Mouse (Mus musculus) thymus, adult 2 months (tissue): ENCODE measurements at regions not wholly inside any gene's neighbourhood (a gene's known extent, or its start where the extent isn't known, plus 50 kb on each side); places are given as distances from the start of the nearest gene placed in this dataset.

Experiments used
- DNase-seq: peaks from one replicate; pipeline ENCODE4 v3.0.0; 2021
- H3K27ac ChIP-seq: fragments of 200-500 bp; 2 replicates; pipeline ENCODE4 v1.5.1; 2012; ENCODE audit warnings: low read length, control low read depth; ENCODE audit not compliant: control insufficient read depth, insufficient read depth
- H3K27me3 ChIP-seq: fragments of 200-500 bp; 2 replicates; pipeline ENCODE4 v1.6.1; 2012; ENCODE audit warnings: mild to moderate bottlenecking, low read length, moderate library complexity, mixed read lengths; ENCODE audit not compliant: control insufficient read depth, insufficient read depth
- H3K36me3 ChIP-seq: fragments of 200-500 bp; 2 replicates; pipeline ENCODE4 v1.6.1; 2012; ENCODE audit warnings: mild to moderate bottlenecking, low read length, moderate library complexity; ENCODE audit not compliant: control insufficient read depth, insufficient read depth
- H3K4me1 ChIP-seq: fragments of 200-500 bp; replicated peaks from 2 replicates; pipeline ENCODE4 v1.6.1; 2012; ENCODE audit warnings: low read length; ENCODE audit not compliant: control insufficient read depth, insufficient read depth
- H3K4me3 ChIP-seq: fragments of 200-500 bp; 2 replicates; pipeline ENCODE4 v1.5.1; 2012; ENCODE audit warnings: mild to moderate bottlenecking, low read length, control low read depth, moderate library complexity; ENCODE audit not compliant: control insufficient read depth, insufficient read depth
- CTCF ChIP-seq: fragments of 200-500 bp; IDR thresholded peaks from 2 replicates; pipeline ENCODE4 v1.5.1; 2012; ENCODE audit warnings: mild to moderate bottlenecking, control low read depth, low read length, moderate library complexity, borderline replicate concordance; ENCODE audit not compliant: control insufficient read depth, poor library complexity, insufficient read depth; ENCODE audit errors: extremely low read depth
- POLR2A ChIP-seq: fragments of 200-500 bp; IDR thresholded peaks from 2 replicates; pipeline ENCODE4 v1.6.1; 2012; ENCODE audit warnings: mild to moderate bottlenecking, low read length, control low read depth, moderate library complexity; ENCODE audit not compliant: control insufficient read depth, poor library complexity, insufficient read depth; ENCODE audit errors: extremely low read depth
- WGBS: fragments of 180-500 bp; shearing (Covaris S2); methylation state at CpG from one replicate; pipeline ENCODE4 v1.1.7; 2018; 5-methylcytosine and 5-hydroxymethylcytosine counted together

DNA sequence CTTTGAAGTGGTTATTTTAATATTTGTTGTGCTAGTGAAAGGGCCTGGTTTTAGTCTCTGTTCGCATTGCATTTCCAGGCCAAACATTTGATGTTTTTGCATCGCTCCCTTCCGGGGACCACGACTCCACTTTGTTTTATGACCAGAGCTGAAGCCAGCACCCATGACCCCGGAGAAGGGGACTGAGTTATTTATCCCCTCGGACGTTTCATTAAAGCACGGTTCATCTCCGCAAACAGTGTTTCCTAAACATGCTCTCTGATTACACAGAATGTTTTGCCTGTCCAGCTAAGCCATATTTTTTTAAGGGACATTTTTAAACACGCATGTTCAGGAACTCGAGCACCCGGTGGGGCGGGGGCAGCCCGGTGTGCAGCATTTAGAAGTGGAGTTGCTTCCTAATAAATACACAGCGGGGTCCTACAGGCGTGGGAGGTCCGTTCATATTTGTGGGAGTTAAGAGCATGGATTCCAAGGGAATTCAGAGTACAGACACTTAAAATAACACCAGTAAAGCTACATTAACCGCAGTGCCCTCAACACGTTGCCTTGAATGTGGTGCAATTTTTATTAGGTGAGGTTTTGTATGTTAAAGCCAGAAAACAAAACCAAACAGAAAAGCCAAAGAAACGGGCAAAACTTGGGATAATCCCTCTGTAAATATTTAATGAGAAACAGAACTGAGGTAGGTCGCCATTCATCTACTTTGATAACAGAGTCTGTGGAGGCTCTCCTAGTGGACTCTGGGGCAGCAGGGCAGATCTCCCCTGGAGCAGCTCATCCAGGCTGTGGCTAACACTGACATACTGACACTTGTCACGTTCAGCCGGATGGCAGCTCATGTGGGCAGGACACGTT, 154.8 kb upstream of the Npvf start:
- Histone ChIP-seq H3K4me1 (no peaks in the 10 kb centered on the region), H3K4me3 (no peak overlapping the region), H3K27me3 (no peaks in the 10 kb centered on the region), H3K36me3 (no peaks in the 10 kb centered on the region), H3K27ac (no peak overlapping the region)
- TF ChIP-seq CTCF: no peak
- TF ChIP-seq POLR2A: no peak
- 87% methylated on average over 24 of the region's 24 CpGs for WGBS
- no peak for DNase-seq

DNA sequence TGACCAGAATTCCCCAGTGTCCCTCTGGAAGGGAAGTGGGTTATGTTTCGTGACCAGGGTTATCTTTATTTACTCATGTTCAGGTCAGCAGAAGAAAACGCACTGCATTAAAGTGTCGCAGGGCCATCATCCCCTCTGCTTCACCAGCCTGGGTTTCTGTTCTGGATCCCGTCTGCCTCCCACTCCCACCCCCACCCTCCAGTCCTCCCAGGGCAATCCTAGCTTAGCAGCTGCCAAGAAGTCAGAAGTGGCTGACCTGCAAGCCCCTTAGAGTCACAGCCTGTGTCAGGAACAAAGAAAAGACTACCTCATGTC, 155.4 kb upstream of the Npvf start:
- no peak overlapping the region for H3K27ac ChIP-seq
- no peaks in the 10 kb centered on the region for H3K27me3 ChIP-seq
- DNase-seq: no peak
- WGBS: 80% methylated on average over 4 of the region's 4 CpGs
- H3K4me3 ChIP-seq: no peak overlapping the region
- no peaks in the 10 kb centered on the region for H3K36me3 ChIP-seq
- TF ChIP-seq POLR2A (no peak), CTCF (no peak)
- no peaks in the 10 kb centered on the region for H3K4me1 ChIP-seq

DNA sequence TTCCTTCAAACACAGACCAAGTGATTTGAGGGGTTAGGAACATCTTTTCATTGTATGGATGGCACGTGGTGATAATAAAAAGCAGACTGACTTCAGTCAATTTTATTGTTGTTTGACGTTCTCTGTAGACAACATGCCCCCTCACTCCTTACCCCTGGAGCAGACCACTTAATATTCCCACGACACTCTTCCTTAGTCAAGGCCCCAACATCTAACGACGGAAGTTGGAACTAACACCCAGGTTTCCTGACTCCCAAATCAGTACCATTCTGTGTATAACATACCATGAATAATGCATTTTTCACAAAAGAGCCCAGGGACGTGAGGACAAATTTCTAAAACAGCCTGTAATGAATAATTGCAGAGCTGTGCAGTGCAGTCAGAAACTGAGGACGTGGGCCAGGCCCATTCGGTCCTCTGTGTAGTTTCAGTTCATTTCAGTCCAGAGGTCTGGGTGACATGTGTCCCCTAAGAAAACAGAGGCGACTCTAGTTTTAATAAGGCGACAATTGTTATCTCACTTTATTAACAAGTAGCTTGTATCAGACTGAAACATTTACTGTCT, 160.8 kb upstream of the Npvf start:
- H3K27ac ChIP-seq: no peak overlapping the region

DNA sequence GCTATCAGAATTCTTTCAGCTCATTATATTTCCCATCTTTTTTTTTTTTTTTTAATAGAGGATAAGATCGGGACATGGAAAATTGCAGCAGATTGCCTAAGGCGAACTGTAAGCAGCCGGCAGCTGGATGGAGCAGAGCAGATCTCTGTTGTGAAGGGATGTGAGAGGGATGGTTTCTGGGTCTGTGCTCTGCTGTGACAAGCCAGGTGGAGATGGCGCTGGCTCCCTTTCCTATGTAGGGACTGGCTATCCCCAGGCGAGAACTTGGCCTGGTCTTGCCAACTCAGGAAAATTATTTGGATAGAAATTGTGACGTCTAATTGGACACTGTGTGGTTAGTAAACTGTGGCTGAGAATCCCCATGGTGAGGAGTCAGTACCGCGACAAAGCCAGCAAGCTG, 161.3 kb upstream of the Npvf start:
- Histone ChIP-seq H3K27me3 (no peaks in the 10 kb centered on the region), H3K4me1 (no peaks in the 10 kb centered on the region), H3K4me3 (no peak overlapping the region), H3K27ac (no peak overlapping the region), H3K36me3 (no peaks in the 10 kb centered on the region)
- no peak for DNase-seq
- WGBS: 76% methylated on average over 8 of the region's 8 CpGs
- TF ChIP-seq POLR2A (no peak), CTCF (no peak)

More for the DNA sequence above, 160.8 kb upstream of the Npvf start:
- no peaks in the 10 kb centered on the region for H3K36me3 ChIP-seq
- no peak for DNase-seq
- WGBS: 93% methylated on average over 10 of the region's 10 CpGs
- H3K4me1 ChIP-seq: no peaks in the 10 kb centered on the region
- no peak for TF ChIP-seq POLR2A
- no peak for TF ChIP-seq CTCF
- H3K27me3 ChIP-seq: no peaks in the 10 kb centered on the region
- no peak overlapping the region for H3K4me3 ChIP-seq

DNA sequence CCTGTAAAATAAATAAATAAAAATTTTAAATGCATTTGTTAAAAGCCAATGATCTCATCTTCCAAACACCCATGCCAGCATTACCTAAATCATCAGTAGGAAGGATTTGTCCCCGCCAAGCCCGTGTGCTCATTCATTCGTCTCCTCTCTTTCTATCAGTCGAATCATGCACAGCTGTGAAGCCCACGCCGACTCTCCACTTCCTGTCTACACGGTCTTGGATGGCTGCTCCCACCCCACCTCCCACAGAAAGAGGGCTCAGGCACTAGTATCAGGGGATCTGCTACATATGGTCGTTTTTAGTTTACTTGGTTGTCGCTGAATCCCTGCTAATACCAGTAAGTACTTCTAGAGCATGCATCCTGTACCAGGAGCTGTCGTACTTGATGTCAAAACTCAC, 163.2 kb upstream of the Npvf start:
- no peak for TF ChIP-seq CTCF
- no peak for TF ChIP-seq POLR2A
- WGBS: 36% methylated on average over 10 of the region's 10 CpGs
- Histone ChIP-seq H3K4me1 (no peaks in the 10 kb centered on the region), H3K4me3 (no peak overlapping the region), H3K36me3 (no peaks in the 10 kb centered on the region), H3K27me3 (no peaks in the 10 kb centered on the region), H3K27ac (no peak overlapping the region)
- no peak for DNase-seq

DNA sequence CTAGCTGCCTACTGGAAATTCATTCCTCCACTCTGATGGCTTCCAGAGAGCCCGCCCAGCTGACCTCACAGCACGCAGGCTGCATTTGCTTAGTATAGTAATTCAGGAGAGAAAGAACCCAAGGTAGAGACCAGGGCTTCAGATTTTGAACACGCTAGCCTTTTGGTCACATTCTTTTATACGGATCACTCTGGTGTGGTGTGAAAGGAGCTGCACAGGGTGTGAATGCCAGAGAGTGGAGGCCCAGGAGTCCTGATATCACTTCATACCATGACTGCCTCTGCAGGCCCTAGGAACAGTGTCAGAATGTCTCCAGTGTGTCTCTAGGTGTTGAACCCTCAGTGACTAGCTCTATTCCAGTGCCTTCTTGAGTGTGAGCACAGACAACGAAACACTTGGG, 164.2 kb upstream of the Npvf start:
- TF ChIP-seq CTCF: no peak
- no peak for TF ChIP-seq POLR2A
- DNase-seq: no peak
- H3K4me3 ChIP-seq: no peak overlapping the region
- no peak overlapping the region for H3K27ac ChIP-seq
- no peaks in the 10 kb centered on the region for H3K36me3 ChIP-seq
- H3K4me1 ChIP-seq: no peaks in the 10 kb centered on the region
- WGBS: 97% methylated on average over 5 of the region's 5 CpGs
- no peaks in the 10 kb centered on the region for H3K27me3 ChIP-seq

DNA sequence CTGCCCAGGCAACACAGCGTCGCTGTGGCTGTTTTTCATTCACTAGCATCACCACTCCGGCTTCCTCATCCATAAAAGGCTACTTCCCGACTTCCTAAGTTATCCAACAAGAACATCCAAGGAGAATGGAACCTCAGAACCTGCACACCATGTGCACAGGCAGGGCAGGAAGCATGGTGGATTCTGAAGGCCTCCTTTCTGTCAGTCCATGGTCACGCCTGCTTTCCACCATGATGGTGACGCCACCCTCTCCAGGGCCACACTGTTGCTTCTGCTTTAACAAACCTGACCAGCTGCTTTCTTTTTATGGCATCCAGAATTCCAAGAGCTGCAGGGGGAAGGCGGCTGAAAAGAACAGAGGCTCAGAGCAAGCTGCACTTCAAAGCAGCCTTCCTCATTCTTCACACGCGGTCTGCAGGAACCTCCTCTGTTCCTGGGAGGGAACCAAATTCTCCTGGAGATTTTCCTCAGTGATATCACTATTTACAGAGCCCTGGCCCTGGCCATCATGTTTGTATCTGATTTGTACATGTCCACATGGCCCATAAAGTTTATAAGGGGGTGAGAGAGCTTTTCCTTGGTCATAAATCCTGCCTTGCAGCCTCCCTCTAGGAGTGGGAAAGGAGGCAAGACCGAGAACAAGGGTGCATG, 164.8 kb upstream of the Npvf start:
- no peak for DNase-seq
- TF ChIP-seq CTCF (no peak), POLR2A (no peak)

More for the DNA sequence above, 164.8 kb upstream of the Npvf start:
- 81% methylated on average over 10 of the region's 10 CpGs for WGBS
- Histone ChIP-seq H3K36me3 (no peaks in the 10 kb centered on the region), H3K4me3 (no peak overlapping the region), H3K27me3 (no peaks in the 10 kb centered on the region), H3K4me1 (no peaks in the 10 kb centered on the region), H3K27ac (no peak overlapping the region)
